Mouse (Mus musculus) layer of hippocampus, postnatal 14 days (tissue): ENCODE measurements around the gene Fam124a. TPM values are rescaled to one million over a fixed set of nuclear protein-coding genes. Genes with fewer than 3 reads are reported as not detected.

Experiments
- DNase-seq, 2 experiments: peaks; one replicate each; pipeline ENCODE4 v3.0.0; 2021 to 2022; ENCODE audit warnings: low spot score in 2 of 2, mixed read lengths in 1 of 2
- total RNA-seq, 2 experiments: library from RNA; stranded (reverse); gene quantifications; 2 replicates each; pipeline ENCODE4 v1.2.3; 2021

Fam124a gene
- total RNA-seq, 2 experiments from 2014 or later, result 19.4 to 21.8 TPM

DNA sequence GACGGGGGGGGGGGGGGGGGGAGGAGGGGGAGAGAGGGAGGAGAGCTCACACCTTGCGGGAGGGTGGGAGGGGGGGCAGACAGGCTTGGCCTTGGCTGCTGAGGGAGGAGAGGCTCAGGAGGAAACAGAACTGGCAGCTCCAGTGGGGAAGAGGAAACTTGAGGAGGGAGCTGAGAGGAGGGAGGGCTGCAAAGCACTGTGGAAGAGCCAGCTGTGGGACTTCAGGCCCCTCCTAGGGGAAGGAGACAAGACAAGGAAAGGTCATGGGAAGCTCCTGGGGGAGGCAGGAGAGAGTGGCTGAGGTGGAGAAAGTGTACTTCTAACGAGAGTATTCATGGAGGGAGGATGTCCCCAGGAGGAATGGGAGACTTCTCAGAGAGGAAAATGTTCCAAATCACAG lies 17.9 kb downstream of the Fam124a start:
- no peak for DNase-seq

DNA sequence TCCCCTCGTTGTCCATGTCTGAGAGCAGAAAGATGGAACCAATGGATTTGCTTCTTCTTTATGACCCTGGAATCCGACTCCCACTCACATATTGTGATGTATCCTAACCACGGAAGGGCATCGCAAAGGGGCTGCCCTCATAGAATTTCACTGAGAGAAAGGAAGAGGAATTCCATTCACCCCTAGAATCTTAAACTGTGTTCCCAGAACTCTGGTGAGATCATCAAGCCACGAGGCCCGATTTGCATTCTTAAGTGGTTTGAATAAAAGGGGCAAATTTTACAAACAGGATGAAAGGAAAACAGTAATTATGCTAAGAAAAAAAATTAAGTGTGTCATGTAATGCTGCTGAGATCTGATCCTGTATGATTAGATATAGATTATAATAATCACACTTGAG lies 19.4 kb downstream of the Fam124a start:
- DNase-seq, result no peak

DNA sequence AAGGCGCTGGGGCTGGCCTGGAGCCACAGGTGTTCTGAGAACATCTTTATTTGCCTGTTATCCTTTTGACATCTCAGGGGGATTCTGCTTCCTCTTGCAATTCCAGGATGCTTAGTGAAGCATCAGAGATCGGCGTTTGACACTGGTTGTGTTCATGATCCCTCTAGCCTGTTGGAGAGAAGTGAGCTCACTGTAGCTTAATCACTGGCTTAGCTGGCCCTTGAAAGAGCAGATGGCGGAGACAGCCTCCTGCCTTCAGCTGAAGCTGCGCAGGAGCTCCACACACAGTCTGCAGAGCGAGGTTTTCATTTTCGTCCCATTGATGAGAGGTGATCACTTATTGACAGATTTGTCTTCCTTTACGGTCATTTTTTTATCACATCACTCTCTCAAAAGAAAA lies 20.3 kb downstream of the Fam124a start:
- DNase-seq, result peak in 1 of 2 experiments; percentile 26

DNA sequence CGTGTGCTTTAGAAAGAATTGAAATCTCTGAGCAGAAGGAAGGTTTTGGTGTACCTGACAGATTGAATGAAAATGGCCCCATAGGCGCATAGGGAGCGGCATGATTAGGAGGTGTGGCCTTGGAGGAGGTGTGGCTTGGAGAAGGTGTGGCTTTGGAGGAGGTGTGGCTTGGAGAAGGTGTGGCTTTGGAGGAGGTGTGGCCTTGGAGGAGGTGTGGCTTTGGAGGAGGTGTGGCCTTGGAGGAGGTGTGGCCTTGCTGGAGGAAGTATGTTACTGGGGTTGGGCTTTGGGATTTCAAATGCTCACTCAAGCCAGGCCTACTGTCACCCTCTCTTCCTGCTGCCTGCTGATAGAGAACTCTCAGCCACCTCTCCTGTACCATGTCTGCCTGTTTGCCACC lies 25.4 kb downstream of the Fam124a start:
- no peak for DNase-seq

DNA sequence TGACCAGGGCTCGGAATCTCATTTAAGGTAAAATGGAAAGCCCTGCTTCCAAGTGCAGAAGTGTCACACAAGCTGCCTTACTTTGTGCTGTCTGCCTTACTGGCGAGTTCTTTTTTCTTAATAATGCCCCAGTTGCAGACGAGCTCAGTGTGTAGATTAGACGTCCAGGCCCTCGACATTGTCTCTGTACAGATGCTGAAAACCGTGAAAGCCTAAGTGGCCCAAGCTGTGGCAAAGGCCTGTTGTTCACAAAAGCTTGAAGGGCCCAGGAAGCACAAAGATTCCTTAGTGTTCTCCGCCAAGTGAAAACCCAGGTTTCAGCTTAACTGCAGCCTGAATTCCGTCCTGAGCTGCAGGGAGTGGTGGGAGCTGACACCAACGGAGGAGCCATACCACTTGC lies 26.2 kb downstream of the Fam124a start:
- no peak for DNase-seq

DNA sequence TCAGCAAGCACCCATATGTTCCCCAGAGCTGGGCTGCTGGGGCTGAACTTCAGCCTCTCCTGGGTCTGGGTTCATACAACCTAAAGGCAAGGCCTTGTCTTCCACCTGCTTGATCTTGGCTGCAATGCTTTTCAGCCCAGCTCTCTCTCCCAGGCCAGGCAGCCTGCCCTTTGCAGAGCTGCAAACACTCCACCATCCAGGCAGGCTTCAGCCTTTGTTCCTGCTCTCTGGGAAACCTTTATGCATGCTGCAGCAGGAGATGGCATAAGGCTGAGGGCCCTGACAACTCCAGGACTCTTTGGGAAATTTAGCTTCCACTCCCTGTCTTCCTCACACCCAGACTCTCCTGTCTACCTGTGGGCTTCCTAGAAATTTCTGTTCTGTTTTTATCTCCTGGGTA lies 29.1 kb downstream of the Fam124a start:
- DNase-seq, result no peak

DNA sequence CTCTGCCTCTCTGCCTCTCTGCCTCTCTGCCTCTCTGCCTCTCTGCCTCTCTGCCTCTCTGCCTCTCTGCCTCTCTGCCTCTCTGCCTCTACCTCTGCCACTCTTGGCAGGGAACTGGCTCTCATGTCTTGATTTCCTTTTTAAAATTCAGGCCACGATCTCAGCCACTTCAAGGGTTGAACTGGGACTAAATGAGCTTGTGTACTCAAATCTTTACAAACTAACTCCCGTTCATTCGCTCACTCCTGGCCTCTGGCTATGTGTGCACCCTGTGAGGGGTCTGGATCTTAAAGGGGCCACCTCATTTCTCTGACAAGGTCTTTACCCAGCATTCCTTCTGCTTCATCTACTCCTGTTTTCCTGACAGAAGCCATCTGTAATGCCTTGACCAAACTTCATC lies 29.8 kb downstream of the Fam124a start:
- peak in 1 of 2 experiments; percentile 68 for DNase-seq

DNA sequence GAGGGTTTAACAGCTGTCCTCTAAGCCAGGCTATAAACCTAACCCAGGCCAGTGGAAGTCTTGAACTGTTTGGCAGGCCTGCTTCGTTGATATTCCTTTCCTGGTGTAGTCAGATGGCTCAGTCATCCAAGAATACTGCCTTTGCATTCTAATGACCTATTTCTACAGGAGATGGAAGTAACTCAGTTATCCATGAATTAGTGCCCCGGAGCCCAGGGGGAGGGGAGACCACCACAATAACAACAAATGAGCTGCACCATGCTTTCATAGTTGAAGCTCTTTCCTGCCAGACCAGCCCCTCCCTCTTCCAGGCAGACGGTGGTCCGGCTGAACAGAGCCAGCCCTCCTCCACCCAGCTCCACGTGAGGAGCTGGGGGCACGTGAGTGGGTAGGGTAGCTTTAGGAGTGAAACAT lies 44.6 kb downstream of the Fam124a start:
- no peak for DNase-seq

DNA sequence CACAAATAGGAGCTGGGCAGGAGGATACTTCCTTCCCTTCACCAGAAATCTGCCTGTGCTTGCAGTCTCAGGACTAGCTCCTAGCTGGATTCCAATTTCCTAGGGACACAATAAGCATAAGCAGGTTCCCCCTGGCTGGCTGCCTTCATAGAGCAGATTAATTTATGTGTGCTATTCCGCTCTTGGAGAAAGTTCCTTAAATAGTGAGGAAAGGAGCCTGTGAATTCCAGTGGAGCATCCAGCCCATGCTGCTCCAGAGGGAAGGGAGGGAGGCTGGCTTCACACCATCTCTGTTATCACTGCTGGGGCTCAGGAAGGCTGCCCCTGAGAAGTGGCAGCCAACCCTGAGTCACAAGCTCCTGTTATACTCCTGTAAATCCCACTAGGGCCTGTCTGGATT lies 46.7 kb downstream of the Fam124a start:
- peak in 1 of 2 experiments; percentile 29 for DNase-seq

DNA sequence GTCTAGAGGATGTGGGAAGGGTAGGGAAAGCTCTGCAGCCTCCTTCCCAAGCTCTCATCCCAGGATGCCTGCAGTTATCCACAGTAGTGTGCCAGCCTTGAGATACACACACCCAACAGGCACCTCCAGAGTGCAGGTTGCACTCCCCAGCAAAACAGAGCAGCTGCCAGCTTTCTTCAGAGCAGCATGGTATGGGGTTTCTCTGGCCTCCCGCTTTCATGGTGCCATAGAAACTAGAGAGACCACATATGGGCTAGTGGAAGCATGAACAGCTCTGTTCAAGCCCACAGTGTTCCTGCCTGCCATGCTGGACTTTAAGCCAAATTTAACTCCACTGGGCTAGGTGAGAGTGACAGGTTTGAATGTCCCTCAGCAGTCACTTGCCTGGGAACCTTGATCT lies 47.3 kb downstream of the Fam124a start:
- DNase-seq, result peak in 1 of 2 experiments; percentile 51

DNA sequence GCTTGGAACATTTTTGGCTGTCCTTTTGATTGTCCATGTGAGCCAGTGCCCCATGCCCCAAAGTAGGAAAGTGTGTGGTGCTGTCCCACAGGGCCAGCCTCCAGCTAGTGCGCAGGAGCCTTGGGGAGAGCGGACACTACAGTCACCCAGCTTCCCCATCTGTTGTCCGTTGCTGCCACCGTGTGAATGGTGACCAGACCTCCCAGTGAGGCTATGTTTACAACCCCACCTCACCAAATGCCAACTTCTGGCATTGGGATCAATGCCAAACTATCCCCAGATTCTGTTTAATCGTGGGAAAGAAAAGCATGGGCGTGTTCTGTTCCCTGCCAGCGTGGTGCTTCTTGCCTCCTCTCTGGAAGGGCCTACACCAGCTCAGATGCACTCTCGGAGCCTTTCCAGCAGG lies 52.3 kb downstream of the Fam124a start:
- DNase-seq, result peak; percentile 38 to 58

DNA sequence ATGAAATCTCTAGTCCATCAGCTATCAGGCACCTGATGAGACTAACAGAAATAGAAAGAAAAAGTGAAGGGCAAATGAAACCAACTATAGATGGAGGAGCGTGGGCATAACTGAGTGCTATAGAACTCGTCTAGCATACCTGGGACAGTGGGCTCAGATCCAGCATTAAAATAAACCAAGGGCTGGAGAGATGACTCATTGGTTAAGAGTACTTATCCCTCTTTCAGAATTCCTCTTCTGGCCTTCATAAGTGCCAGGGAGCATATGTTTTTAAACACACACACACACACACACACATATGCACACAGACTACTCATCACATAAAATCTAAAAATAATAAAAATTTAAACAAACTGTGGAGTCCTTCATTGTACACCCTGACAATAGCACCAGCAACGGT lies 54.4 kb downstream of the Fam124a start:
- DNase-seq, result no peak

DNA sequence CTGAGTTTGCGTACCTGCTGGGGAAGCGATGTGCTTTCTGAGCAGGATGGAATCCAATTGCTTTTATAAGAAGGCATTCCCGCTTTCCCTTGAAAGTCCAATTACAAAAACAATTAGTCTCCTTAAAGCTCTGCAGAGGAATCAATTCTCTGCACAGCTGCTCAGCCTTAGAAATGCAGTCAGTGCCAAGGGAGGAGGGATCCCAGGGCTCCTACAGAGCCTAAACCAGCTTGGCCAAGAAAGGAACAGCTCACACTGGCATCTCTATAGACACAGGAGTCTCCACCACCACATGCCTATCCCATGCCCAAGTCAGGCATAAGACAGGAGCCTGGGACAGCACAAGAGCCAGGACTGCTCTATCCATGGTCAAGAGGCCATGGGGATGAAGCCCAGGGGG lies 66.9 kb downstream of the Fam124a start:
- DNase-seq, result no peak

DNA sequence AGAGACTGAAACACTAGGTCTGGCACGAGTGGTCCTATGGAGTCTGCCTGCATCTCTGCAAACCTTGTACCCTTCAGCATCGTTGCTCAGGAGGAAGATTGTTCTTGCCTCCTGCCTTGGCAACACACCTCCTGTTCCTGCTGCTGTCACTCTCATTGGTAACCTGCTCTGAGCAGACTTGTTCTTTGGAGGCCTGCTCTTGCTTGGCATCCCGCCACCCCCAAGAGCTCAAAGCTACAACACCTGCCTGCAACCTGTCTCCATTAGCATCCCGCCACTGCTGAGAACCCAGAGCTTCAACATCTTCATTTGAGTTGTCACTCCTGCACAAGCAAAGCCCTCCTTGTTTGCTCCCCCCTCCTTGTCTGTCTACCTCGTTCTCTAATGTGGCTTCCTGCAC lies 72.4 kb downstream of the Fam124a start:
- DNase-seq, result no peak

DNA sequence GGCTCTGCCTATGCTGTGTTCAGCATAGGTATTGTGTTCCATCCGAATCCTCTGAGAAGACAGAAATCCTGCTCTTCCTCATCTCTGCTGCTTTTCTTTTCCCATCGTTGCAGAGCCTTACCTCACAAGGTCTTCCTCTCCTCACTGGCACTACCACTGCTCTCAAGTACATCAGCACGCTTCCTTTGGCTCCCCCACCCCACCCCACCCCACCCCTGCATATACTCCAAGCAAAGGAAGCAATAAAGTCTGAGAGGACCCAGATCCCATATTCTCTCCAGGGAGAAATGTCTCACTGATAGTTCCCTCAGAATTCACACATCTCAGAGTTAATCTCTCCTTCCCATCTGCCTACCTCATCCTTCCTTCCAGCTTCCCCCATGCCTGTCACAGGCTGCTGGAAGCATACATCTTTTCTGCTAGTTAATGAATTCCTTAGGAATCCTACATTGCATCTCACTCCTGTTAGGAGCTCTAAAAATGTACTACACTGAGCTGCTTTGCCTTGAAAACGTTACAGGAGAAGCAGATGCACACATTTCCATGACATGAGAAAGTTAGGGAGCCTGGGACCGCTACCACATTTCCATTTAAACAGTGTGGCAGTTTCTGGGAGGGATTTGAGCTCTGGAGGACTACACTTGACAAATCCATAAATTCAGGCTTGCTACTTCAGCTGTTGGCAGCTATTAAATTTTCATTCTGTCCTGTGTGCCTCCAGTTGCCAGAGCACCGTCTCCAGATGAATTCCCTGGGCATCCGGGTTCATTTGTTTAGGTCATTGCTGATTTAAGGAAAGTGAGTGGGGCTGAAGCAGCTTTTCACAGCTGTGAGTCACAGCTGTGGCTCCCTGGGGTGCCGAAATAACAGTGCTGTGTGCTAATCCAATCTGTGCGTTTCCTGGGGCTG lies 82.2 kb downstream of the Fam124a start:
- DNase-seq, result peak; percentile 5 to 13

DNA sequence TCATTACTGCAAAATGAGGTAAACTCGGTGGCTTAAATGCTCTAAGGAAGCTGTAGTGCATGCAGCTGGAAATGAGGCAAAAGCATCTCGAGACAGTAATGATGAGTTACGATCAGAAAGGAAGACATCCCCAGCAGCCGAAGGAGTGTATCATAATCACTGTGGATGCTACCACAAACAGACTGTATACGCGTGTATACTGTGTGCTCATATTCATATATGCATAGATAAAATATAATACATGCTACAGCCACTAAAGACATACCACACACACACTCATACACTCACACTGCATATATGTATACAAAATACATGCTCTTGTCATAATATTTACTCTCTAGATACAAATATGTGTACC lies 82.8 kb downstream of the Fam124a start:
- no peak for DNase-seq

DNA sequence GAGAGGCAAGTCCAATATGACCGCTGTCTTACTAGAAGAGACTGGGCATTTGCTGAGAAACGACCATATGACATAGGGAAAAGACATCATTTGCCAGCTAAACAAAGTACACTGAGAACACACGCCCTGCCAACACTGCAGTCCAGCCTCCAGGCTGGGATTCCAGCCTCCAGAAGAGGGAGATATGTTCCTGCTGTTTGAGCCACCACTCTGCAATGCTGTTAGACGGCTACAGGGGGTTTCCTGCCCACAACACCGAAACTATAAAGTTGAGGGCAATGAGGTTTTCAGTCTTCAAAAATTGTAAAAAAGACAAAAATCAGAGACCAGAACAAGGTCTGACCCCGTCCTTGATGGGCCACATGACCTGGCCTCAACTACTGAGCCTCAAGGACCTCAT lies 83.6 kb downstream of the Fam124a start:
- DNase-seq, result peak in 1 of 2 experiments; percentile 7

DNA sequence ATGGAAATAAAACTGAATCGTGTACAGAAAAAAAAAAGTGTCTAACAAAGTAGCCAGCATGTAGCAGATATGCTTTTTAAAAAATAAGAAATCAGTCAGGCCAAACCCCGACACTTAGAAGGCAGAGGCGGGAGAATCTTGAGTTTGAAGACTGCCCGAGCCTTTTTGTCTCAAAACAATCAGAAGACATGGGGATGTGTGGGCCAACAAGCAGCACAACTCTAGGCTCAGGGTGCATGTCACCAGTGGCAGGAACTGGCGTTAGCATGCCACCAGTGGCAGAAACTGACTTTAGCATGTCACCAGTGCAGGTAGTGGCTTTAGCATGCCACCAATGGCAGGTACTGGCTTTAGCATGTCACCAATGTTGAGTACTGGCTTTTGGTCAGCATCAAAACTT lies 84.0 kb downstream of the Fam124a start:
- DNase-seq, result no peak

DNA sequence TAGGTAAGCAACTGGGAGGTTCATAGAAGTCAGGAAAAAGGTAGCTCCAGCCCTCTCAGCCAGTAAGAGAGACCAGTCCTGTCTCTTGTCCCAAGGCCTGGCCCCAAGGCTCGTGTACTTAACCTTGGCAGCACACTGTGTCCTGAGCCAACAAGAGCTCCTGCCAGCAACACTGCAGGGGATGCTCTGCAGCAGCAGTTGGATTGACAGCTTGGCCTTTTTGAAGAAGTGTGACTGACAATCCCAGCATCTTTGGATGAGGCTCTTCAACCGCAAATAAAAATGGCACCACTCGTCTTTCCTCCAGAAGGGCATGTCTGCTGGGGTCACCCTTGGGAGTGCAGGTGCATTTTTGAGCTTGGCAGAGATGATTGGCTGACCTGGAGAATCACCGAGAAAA lies 84.9 kb downstream of the Fam124a start:
- no peak for DNase-seq

DNA sequence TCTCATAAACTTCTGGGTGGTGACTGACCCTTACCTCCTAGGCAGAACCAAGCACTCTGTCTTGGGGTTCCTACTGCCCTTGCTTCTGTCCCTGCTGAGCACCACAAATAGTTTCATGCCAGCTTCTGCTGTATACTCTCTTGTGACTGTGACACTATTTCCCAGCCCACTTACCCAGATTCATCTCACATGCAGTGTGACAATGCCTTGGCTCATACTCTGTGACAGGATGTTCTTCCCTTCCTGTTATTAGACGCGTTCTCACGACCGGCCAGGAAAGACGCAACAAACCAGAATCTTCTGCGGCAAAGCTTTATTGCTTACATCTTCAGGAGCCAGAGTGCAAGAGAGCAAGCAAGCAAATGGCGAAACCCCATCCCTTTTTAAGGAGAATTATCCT lies 86.8 kb downstream of the Fam124a start:
- DNase-seq, result peak; percentile 6 to 16

DNA sequence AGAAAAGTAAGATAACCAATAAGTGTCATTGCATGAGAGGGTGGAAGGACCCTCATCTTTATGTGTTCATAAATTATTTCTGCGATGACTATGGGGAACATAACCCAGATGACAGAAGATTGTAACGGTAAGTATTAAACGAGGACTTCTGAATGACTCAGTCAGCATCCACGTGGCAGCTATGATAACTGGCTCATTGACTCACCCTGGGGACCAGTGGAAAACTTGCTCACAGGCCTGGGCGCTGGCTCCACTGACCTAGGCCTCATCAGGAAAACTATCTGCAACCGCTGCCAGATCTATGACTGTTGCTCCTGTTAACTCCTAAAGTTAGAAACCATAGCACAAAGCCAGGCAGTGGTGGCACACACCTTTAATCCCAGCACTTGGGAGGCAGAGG lies 92.9 kb downstream of the Fam124a start:
- no peak for DNase-seq

DNA sequence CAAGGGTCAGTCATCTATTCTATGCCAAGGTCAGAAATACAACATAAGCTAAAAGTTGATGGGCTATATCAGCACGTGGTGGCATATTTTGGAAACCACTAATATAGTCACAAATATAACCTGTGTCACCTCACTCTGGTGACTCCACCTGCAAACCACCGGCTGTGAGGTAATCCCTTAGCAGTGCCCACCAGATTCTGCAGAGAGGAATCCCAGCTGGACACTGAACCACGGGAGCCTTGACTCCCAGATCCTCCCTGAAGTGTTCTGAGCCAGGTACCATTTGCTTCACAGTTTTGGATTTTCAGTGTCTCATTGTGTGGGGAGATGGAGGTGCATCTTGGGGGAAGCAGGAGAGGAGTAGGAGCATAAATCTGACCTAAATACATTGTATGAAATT lies 94.8 kb downstream of the Fam124a start:
- DNase-seq, result no peak

DNA sequence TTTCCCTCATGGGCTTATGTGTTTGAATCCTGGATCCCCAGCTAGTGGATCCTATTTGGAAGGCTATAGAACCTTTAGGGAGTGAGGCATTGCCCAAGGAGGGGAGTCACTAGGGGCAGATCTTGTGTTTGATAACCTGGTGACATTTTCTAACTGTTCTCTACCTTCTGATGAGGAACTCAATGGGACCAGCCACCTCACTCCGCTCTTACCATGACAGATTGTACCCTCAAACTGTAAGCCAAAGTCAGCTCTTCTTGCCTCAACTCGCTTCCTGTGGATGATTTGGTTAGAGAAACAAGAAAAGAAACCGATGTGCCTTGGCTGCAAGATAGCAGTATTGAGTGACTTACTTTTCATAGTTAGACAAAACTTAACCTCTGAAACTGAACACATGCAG lies 96.2 kb downstream of the Fam124a start:
- DNase-seq, result no peak
